Mouse (Mus musculus): ENCODE measurements at regions not wholly inside any gene's neighbourhood (a gene's known extent, or its start where the extent isn't known, plus 50 kb on each side); places are given as distances from the start of the nearest gene placed in this dataset.

- no peak overlapping the region for H3K4me3 ChIP-seq (replicated peaks; ENCODE audit: extremely low read depth, low read depth, low read length)
- DNase-seq = no peak
- TF ChIP-seq CTCF (IDR thresholded peaks at IDR 0.05; ENCODE audit: insufficient read depth, low read length) = no peak
- TF ChIP-seq POLR2A (IDR thresholded peaks at IDR 0.05; ENCODE audit: borderline replicate concordance, extremely low read depth, low read depth, low read length) = no peak
- 74% methylated on average over 7 of the region's 7 CpGs for WGBS
- no peaks in the 10 kb centered on the region for H3K4me1 ChIP-seq (ENCODE audit: control insufficient read depth, insufficient read depth, low read length)
These were observed 313.8 kb downstream of the Nucb2 start for GRCm38 (mm10) chr7:116817991-116818390.

GRCm38 (mm10) chr7:116820613-116821012, 316.4 kb downstream of the Nucb2 start:
- H3K4me1 ChIP-seq (ENCODE audit: control insufficient read depth, insufficient read depth, low read length) = no peaks in the 10 kb centered on the region
- no peak for TF ChIP-seq CTCF (IDR thresholded peaks at IDR 0.05; ENCODE audit: insufficient read depth, low read length)
- no peak for TF ChIP-seq POLR2A (IDR thresholded peaks at IDR 0.05; ENCODE audit: borderline replicate concordance, extremely low read depth, low read depth, low read length)
- WGBS = 68% methylated on average over 5 of the region's 5 CpGs
- DNase-seq = no peak
- H3K4me3 ChIP-seq (replicated peaks; ENCODE audit: extremely low read depth, low read depth, low read length) = no peak overlapping the region

- WGBS = 59% methylated on average over 3 of the region's 3 CpGs
- TF ChIP-seq POLR2A (IDR thresholded peaks at IDR 0.05; ENCODE audit: borderline replicate concordance, extremely low read depth, low read depth, low read length) (no peak), CTCF (IDR thresholded peaks at IDR 0.05; ENCODE audit: insufficient read depth, low read length) (no peak)
- no peak for DNase-seq
- Histone ChIP-seq H3K4me1 (ENCODE audit: control insufficient read depth, insufficient read depth, low read length) (no peaks in the 10 kb centered on the region), H3K4me3 (replicated peaks; ENCODE audit: extremely low read depth, low read depth, low read length) (no peak overlapping the region)
These were observed 338.7 kb downstream of the Nucb2 start for GRCm38 (mm10) chr7:116842894-116843293.

- TF ChIP-seq POLR2A (IDR thresholded peaks at IDR 0.05; ENCODE audit: borderline replicate concordance, extremely low read depth, low read depth, low read length) (no peak), CTCF (IDR thresholded peaks at IDR 0.05; ENCODE audit: insufficient read depth, low read length) (no peak)
- Histone ChIP-seq H3K4me3 (replicated peaks; ENCODE audit: extremely low read depth, low read depth, low read length) (no peak overlapping the region), H3K4me1 (ENCODE audit: control insufficient read depth, insufficient read depth, low read length) (no peaks in the 10 kb centered on the region)
- WGBS = 76% methylated on average over 17 of the region's 17 CpGs
- no peak for DNase-seq
These were observed 343.9 kb downstream of the Nucb2 start for GRCm38 (mm10) chr7:116847846-116848730.

GRCm38 (mm10) chr7:116853351-116853750, 349.2 kb downstream of the Nucb2 start:
- 84% methylated on average over 3 of the region's 3 CpGs for WGBS
- no peak for DNase-seq
- Histone ChIP-seq H3K4me1 (ENCODE audit: control insufficient read depth, insufficient read depth, low read length) (no peaks in the 10 kb centered on the region), H3K4me3 (replicated peaks; ENCODE audit: extremely low read depth, low read depth, low read length) (no peak overlapping the region)
- TF ChIP-seq POLR2A (IDR thresholded peaks at IDR 0.05; ENCODE audit: borderline replicate concordance, extremely low read depth, low read depth, low read length) = no peak
- no peak for TF ChIP-seq CTCF (IDR thresholded peaks at IDR 0.05; ENCODE audit: insufficient read depth, low read length)

GRCm38 (mm10) chr7:116857141-116857540, 353.0 kb downstream of the Nucb2 start:
- no peak for DNase-seq
- no peak for TF ChIP-seq POLR2A (IDR thresholded peaks at IDR 0.05; ENCODE audit: borderline replicate concordance, extremely low read depth, low read depth, low read length)
- no peak for TF ChIP-seq CTCF (IDR thresholded peaks at IDR 0.05; ENCODE audit: insufficient read depth, low read length)
- WGBS = 70% methylated on average over 5 of the region's 5 CpGs
- Histone ChIP-seq H3K4me3 (replicated peaks; ENCODE audit: extremely low read depth, low read depth, low read length) (no peak overlapping the region), H3K4me1 (ENCODE audit: control insufficient read depth, insufficient read depth, low read length) (no peaks in the 10 kb centered on the region)

GRCm38 (mm10) chr7:116857744-116858143, 353.6 kb downstream of the Nucb2 start:
- DNase-seq = no peak
- Histone ChIP-seq H3K4me1 (ENCODE audit: control insufficient read depth, insufficient read depth, low read length) (no peaks in the 10 kb centered on the region), H3K4me3 (replicated peaks; ENCODE audit: extremely low read depth, low read depth, low read length) (no peak overlapping the region)
- TF ChIP-seq POLR2A (IDR thresholded peaks at IDR 0.05; ENCODE audit: borderline replicate concordance, extremely low read depth, low read depth, low read length) (no peak), CTCF (IDR thresholded peaks at IDR 0.05; ENCODE audit: insufficient read depth, low read length) (no peak)
- 74% methylated on average over 4 of the region's 4 CpGs for WGBS

- DNase-seq = no peak
- no peaks in the 10 kb centered on the region for H3K4me1 ChIP-seq (ENCODE audit: control insufficient read depth, insufficient read depth, low read length)
- TF ChIP-seq CTCF (IDR thresholded peaks at IDR 0.05; ENCODE audit: insufficient read depth, low read length) = no peak
- no peak for TF ChIP-seq POLR2A (IDR thresholded peaks at IDR 0.05; ENCODE audit: borderline replicate concordance, extremely low read depth, low read depth, low read length)
- no peak overlapping the region for H3K4me3 ChIP-seq (replicated peaks; ENCODE audit: extremely low read depth, low read depth, low read length)
- 66% methylated on average over 5 of the region's 5 CpGs for WGBS
These were observed 378.2 kb downstream of the Nucb2 start for GRCm38 (mm10) chr7:116882268-116882964.

- WGBS = 74% methylated on average over 6 of the region's 6 CpGs
- TF ChIP-seq CTCF (IDR thresholded peaks at IDR 0.05; ENCODE audit: insufficient read depth, low read length) = no peak
- no peak for TF ChIP-seq POLR2A (IDR thresholded peaks at IDR 0.05; ENCODE audit: borderline replicate concordance, extremely low read depth, low read depth, low read length)
These were observed 389.7 kb downstream of the Nucb2 start for GRCm38 (mm10) chr7:116893846-116894245.

More at GRCm38 (mm10) chr7:116893846-116894245, 389.7 kb downstream of the Nucb2 start:
- no peak for DNase-seq
- H3K4me1 ChIP-seq (ENCODE audit: control insufficient read depth, insufficient read depth, low read length) = no peaks in the 10 kb centered on the region
- H3K4me3 ChIP-seq (replicated peaks; ENCODE audit: extremely low read depth, low read depth, low read length) = no peak overlapping the region

Measured in lung, adult 2 months (tissue).